Mouse (Mus musculus): ENCODE data around the gene Slc5a3. TPM values are rescaled to one million over a fixed set of nuclear protein-coding genes. Genes with fewer than 3 reads are reported as not detected.

Slc5a3 gene
- total RNA-seq (2014; fragmentation: Nextera tagmentation) (5.0 and 5.2 TPM in 2 replicates), total RNA-seq (2017) (4.4 and 7.2 TPM in 2 replicates)

- peak; percentile 79 for ATAC-seq (replicated peaks; ENCODE audit: low FRiP score, low TSS enrichment, poor library complexity, severe bottlenecking)
These were observed at the start of gene Slc5a3, which contains the start of the genes Mrps6 and Gm49711 for GRCm38 (mm10) chr16:92057852-92058643. Gene Slc5a3, plus strand, starts transcription at chr16:92058322. Gene Mrps6, plus strand, starts transcription at chr16:92058270. Gene Gm49711, plus strand, starts transcription at chr16:92058316.

- no peak for ATAC-seq (replicated peaks; ENCODE audit: low FRiP score, low TSS enrichment, poor library complexity, severe bottlenecking)
These were observed 48.5 kb upstream of the Slc5a3 start for GRCm38 (mm10) chr16:92009586-92009985.

GRCm38 (mm10) chr16:92016792-92017191 is 41.3 kb upstream of the Slc5a3 start:
- no peak for ATAC-seq (replicated peaks; ENCODE audit: low FRiP score, low TSS enrichment, poor library complexity, severe bottlenecking)

GRCm38 (mm10) chr16:92019141-92020118 is 38.7 kb upstream of the Slc5a3 start:
- peak; percentile 45 for ATAC-seq (replicated peaks; ENCODE audit: low FRiP score, low TSS enrichment, poor library complexity, severe bottlenecking)

- no peak for ATAC-seq (replicated peaks; ENCODE audit: low FRiP score, low TSS enrichment, poor library complexity, severe bottlenecking)
These were observed 36.3 kb upstream of the Slc5a3 start for GRCm38 (mm10) chr16:92021656-92022400.

- no peak for ATAC-seq (replicated peaks; ENCODE audit: low FRiP score, low TSS enrichment, poor library complexity, severe bottlenecking)
These were observed 35.4 kb upstream of the Slc5a3 start for GRCm38 (mm10) chr16:92022494-92023283.

- ATAC-seq (replicated peaks; ENCODE audit: low FRiP score, low TSS enrichment, poor library complexity, severe bottlenecking) = no peak
These were observed 24.8 kb upstream of the Slc5a3 start for GRCm38 (mm10) chr16:92033286-92033685.

- no peak for ATAC-seq (replicated peaks; ENCODE audit: low FRiP score, low TSS enrichment, poor library complexity, severe bottlenecking)
These were observed 23.4 kb upstream of the Slc5a3 start for GRCm38 (mm10) chr16:92034676-92035075.

GRCm38 (mm10) chr16:92036701-92037100 is 21.4 kb upstream of the Slc5a3 start:
- no peak for ATAC-seq (replicated peaks; ENCODE audit: low FRiP score, low TSS enrichment, poor library complexity, severe bottlenecking)

- no peak for ATAC-seq (replicated peaks; ENCODE audit: low FRiP score, low TSS enrichment, poor library complexity, severe bottlenecking)
These were observed 20.1 kb upstream of the Slc5a3 start for GRCm38 (mm10) chr16:92037891-92038607.

- no peak for ATAC-seq (replicated peaks; ENCODE audit: low FRiP score, low TSS enrichment, poor library complexity, severe bottlenecking)
These were observed 18.7 kb upstream of the Slc5a3 start for GRCm38 (mm10) chr16:92039421-92039820.

GRCm38 (mm10) chr16:92039966-92040365 is 18.2 kb upstream of the Slc5a3 start:
- ATAC-seq (replicated peaks; ENCODE audit: low FRiP score, low TSS enrichment, poor library complexity, severe bottlenecking) = no peak

GRCm38 (mm10) chr16:92051777-92052310 is 6.3 kb upstream of the Slc5a3 start:
- ATAC-seq (replicated peaks; ENCODE audit: low FRiP score, low TSS enrichment, poor library complexity, severe bottlenecking) = no peak

- ATAC-seq (replicated peaks; ENCODE audit: low FRiP score, low TSS enrichment, poor library complexity, severe bottlenecking) = no peak
These were observed 5.6 kb upstream of the Slc5a3 start for GRCm38 (mm10) chr16:92052569-92052968.

- no peak for ATAC-seq (replicated peaks; ENCODE audit: low FRiP score, low TSS enrichment, poor library complexity, severe bottlenecking)
These were observed 1.4 kb upstream of the Slc5a3 start for GRCm38 (mm10) chr16:92056711-92057110.

GRCm38 (mm10) chr16:92057456-92057851 is 668 bp upstream of the Slc5a3 start:
- ATAC-seq (replicated peaks; ENCODE audit: low FRiP score, low TSS enrichment, poor library complexity, severe bottlenecking) = no peak

GRCm38 (mm10) chr16:92058644-92059620 is 810 bp downstream of the Slc5a3 start:
- no peak for ATAC-seq (replicated peaks; ENCODE audit: low FRiP score, low TSS enrichment, poor library complexity, severe bottlenecking)
